Mouse (Mus musculus) cortical plate, adult 2 months (tissue): ENCODE data around the gene Ccser1.

Source experiments
- CTCF ChIP-seq: fragments of 200-500 bp; IDR thresholded peaks from 2 replicates; pipeline ENCODE4 v1.5.1; 2011; ENCODE audit warnings: mild to moderate bottlenecking, control low read depth, low read length; ENCODE audit not compliant: insufficient read depth; ENCODE audit errors: extremely low read depth
- POLR2A ChIP-seq: fragments of 200-500 bp; IDR thresholded peaks from 2 replicates; pipeline ENCODE4 v1.6.1; 2011; ENCODE audit warnings: mild to moderate bottlenecking, low read length, control low read depth; ENCODE audit not compliant: insufficient read depth; ENCODE audit errors: extremely low read depth

DNA sequence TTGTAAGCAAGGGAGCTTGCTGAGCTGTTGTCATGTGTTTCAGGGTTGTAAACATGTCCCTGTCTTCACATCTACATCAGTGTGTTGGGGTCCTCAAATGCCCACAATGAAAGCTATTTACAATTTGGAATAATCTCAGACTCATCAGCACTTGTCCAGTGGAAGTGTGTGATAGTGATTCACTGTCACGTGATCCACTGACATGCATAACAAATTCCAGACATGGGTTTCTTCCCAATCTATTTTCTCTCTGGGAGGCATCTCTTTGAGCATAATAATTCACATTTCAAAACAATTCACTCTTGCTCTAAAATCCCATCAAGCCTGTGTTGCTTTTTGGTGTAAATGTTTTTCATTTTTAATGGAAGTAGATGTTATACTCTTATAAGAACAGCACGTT lies 408.9 kb downstream of the Ccser1 start:
- no peak for TF ChIP-seq POLR2A
- TF ChIP-seq CTCF = no peak
